Mouse (Mus musculus): ENCODE results near the gene Osgin1.

Osgin1 gene

GRCm38 (mm10) chr8:119424199-119424733, 9.7 kb upstream of the Osgin1 start:
- DNase-seq (ENCODE audit: low read depth, low spot score) = no peak

GRCm38 (mm10) chr8:119424740-119425139, 9.2 kb upstream of the Osgin1 start:
- no peak for DNase-seq (ENCODE audit: low read depth, low spot score)

DNA sequence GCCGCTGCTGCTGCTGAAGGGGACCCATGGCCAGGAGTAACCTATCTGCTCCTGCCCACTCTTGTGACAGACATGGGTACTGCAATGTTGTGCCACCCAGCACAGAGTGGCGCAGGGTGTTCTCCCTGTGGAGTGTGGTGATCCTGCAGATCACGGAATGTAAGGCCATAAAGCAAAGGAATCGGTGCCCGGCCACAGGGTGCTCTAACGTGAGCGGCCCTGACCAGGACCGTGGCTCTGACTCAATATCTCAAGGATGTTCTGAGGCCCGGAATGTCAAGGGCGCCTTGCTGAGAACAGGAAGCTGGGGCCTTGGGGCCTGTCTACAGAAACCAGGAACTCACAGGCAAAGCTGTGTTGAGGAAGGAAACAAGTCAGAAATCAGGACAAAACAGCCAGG, 8.4 kb upstream of the Osgin1 start:
- no peak for DNase-seq (ENCODE audit: low read depth, low spot score)

DNA sequence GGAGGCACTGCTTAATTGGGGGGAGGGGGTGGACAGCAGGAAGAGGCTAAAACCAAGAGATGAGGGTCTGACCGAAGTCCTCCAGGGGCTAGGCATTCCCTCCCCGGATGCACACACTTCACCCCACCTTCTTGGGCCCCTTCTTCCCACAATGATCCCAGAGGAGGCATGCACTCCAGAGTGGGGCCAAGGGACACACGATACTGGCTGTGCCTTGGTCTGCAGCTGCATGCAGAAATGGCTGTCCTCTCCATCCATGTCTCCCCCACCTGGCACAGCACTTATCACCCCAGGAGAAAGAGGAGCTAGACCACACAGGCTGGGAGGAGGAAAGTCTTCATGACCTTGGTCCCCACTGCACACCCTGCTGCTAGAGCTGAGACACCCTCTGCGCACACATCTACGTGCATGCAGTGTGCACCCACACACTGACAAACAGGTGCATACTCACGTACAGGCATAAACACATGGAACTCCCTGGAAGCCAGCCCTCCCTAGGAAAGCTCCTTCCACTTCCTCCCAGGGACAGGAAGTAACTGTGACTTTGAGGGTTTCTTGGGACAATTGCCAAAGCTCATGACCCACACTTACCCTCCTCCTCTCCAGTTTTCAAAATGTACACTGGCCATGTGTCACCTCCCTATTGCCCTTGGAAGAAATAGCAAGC, 7.7 kb upstream of the Osgin1 start:
- DNase-seq (ENCODE audit: low read depth, low spot score) = no peak

- DNase-seq (ENCODE audit: low read depth, low spot score) = no peak
These were observed 6.1 kb upstream of the Osgin1 start for GRCm38 (mm10) chr8:119427634-119428349.

DNA sequence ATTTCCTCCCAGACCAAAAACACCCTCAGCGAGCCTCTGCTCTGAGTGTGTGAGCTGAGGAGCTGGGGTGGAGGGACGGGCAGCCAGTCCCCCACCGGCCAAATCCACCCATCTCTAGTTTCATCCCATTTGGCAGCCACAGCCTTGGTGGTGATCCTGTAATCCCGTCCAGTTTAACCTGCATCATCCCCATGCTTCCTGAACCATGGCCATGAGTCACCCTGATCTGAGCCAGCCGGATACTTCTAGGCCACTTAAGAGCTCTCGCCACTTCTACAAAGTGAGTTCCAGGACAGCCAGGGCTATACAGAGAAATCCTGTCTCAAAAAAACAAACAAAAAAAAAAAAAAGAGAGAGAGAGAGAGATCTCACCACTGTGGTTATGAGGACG, 5.6 kb upstream of the Osgin1 start:
- DNase-seq (ENCODE audit: low read depth, low spot score) = no peak

- no peak for DNase-seq (ENCODE audit: low read depth, low spot score)
These were observed 5.1 kb upstream of the Osgin1 start for GRCm38 (mm10) chr8:119428766-119429327.

DNA sequence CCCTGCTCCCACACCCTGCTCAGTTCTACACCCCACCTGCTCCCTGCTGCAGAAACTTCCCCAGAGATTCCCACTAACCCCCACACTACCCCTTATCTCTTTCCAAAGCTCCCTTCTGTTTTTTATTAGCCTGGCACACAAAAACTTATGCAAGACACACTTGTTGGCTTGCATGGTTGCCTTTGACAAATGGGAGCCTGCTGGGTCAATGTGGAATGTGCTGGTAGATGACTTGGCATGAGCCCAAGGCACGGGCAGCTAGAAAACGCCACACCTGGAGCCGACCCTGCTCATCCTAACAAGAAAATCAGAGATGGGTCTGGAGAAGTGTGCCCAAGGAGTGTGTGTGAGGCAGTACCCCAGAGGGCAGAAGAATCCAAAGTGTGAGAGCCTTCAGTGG, 4.4 kb upstream of the Osgin1 start:
- DNase-seq (ENCODE audit: low read depth, low spot score) = no peak

GRCm38 (mm10) chr8:119430250-119430649, 3.7 kb upstream of the Osgin1 start:
- DNase-seq (ENCODE audit: low read depth, low spot score) = no peak

DNA sequence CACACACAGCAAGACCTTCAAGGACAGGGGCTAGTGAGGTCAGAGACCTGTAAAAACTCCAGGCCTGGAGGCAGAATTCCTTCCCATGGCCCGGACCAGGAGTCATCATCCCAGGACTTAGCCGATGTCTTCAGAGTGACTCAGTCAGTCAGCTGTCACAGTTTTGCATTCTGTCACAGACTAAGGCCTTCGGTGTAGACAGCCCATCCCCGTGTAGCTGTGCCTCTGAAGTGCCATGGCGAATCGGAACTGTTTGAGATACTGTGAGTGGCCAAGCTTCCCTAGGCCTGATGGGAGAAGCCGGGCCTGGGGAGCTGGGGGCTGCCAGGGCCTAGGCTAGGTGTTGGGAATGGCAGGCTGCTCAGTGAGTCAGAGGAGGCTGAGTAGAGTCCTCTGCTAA, 3.2 kb upstream of the Osgin1 start:
- no peak for DNase-seq (ENCODE audit: low read depth, low spot score)

- no peak for DNase-seq (ENCODE audit: low read depth, low spot score)
These were observed 1.6 kb upstream of the Osgin1 start for GRCm38 (mm10) chr8:119432372-119432771.

- no peak for DNase-seq (ENCODE audit: low read depth, low spot score)
These were observed 645 bp downstream of the Osgin1 start for GRCm38 (mm10) chr8:119434569-119434968.

GRCm38 (mm10) chr8:119435527-119435926, 1.6 kb downstream of the Osgin1 start:
- no peak for DNase-seq (ENCODE audit: low read depth, low spot score)

GRCm38 (mm10) chr8:119436331-119436730, 2.4 kb downstream of the Osgin1 start:
- no peak for DNase-seq (ENCODE audit: low read depth, low spot score)

DNA sequence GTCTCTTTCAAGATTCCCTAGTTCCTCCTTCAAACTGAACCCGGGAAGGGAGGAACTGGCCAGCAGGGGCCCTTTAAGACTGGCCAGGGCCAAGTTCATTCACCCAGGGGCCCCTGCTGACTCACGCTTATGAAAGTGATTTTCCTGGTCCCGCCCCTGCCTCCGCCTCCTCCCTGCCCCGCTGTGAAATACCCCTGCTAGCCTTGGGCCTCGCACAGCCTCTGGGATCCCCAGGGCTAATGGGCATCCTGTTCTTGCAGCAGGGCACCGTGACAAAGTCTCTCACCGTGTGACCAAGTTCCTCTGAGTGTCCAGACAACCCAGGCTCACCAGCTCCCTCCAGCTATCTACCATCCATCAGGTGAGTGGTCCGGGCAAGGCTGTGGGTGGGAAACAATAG, 3.0 kb downstream of the Osgin1 start:
- DNase-seq (ENCODE audit: low read depth, low spot score) = no peak

DNA sequence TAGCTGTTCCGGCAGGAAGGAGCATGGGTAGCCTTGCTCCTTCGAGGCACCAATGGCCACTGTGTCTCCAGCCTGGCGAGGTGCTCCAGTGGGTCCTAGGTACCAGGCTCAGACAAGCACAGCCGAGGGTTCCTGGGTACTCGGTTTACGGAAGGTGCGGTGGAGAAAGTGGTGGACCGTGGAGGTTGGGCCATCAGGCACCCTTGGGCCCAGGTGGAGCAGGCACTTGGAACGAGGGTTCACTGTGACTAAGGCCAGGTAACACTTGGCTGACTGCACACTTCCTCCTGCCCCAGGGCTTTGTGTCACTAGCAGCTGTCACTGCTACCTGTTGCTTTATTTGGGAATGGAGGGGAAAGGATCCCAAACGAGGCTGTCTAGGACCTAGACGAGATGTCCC, 3.6 kb downstream of the Osgin1 start:
- DNase-seq (ENCODE audit: low read depth, low spot score) = no peak

DNA sequence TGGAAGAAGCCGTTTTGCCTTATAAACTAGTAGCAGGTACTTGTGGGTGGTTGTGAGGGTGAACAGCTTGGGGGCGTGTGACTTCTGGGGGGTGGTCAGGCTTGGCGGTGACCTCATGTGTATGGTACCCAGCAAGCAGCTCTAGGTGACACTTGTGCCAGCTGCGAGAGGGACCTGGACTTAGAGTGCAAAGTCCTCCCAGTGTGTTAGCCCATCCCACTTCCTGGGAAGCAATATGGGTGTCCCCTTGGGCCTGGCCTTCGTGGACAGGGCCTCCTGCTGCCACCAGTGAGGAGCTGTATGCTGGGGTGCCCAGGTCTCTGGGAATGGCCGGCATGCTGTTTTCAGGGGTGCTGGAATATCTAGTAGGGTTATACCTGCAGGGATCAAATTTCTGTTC, 5.0 kb downstream of the Osgin1 start:
- no peak for DNase-seq (ENCODE audit: low read depth, low spot score)

GRCm38 (mm10) chr8:119439424-119439823, 5.5 kb downstream of the Osgin1 start:
- DNase-seq (ENCODE audit: low read depth, low spot score) = no peak

- no peak for DNase-seq (ENCODE audit: low read depth, low spot score)
These were observed 5.9 kb downstream of the Osgin1 start for GRCm38 (mm10) chr8:119439893-119440249.

GRCm38 (mm10) chr8:119440250-119440951, 6.5 kb downstream of the Osgin1 start:
- no peak for DNase-seq (ENCODE audit: low read depth, low spot score)

DNA sequence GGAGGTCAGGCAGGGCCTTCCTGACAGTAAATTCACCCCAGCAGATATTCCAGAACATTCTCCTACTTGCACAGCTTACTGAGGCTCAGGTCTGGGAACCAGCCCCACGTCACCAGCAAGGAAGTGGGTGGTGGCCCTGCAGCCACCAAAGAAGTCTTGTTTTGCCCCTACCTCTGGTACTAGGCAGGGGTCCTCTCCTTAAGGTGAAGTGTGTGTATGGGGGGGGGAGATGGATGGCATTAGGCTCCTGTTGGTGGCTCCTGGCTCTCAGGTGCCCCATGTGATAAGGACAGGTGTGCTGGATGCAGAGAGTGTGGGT, 7.0 kb downstream of the Osgin1 start:
- DNase-seq (ENCODE audit: low read depth, low spot score) = no peak

DNA sequence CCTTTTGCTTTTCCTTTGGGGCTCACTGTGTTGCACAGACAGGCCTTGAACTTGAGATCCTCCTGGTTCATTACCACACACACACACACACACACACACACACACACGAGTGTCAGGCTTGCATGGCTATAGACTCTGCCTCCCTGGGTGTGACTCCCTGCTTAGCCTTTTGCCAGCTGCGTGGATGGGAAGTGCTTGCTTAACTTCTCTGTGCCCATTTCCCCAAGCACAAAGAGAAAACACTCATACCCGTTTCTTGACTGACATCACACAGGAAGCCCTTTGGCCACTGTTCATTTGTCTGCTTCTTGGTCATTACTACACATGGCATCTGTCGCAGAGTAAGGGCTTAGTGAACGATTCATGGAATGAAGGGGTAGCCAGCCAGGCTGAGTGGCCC, 8.1 kb downstream of the Osgin1 start:
- no peak for DNase-seq (ENCODE audit: low read depth, low spot score)

DNA sequence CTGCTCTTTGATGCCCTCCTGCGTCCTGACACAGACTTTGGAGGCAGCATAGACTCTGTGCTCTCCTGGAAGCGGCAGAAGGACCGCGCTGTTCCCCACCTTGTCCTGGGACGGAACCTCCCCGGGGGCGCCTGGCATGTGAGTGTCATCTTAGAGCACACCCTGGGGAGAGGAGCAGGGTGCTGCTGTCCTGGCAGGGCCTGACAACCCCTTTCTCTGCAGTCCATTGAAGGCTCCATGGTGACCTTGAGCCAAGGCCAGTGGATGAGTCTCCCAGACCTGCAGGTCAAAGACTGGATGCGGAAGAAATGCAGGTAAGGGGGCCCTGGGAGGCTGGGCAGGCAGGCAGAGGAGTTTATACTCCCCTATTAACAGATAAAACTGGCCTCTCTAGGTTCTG, 9.0 kb downstream of the Osgin1 start:
- no peak for DNase-seq (ENCODE audit: low read depth, low spot score)

Measured in c-Kit-negative CD71-positive TER-119-positive erythroid progenitor cells, embryonic 14.5 days (primary cell).